Mouse (Mus musculus) cerebellum, postnatal 25 days (tissue): Measurements from ENCODE around the gene Ehd1.

Experiments
- DNase-seq, 2 experiments: peaks; one replicate each; pipeline ENCODE4 v3.0.0; 2021; ENCODE audit warnings: mixed read lengths in 2 of 2

Ehd1 gene

DNA sequence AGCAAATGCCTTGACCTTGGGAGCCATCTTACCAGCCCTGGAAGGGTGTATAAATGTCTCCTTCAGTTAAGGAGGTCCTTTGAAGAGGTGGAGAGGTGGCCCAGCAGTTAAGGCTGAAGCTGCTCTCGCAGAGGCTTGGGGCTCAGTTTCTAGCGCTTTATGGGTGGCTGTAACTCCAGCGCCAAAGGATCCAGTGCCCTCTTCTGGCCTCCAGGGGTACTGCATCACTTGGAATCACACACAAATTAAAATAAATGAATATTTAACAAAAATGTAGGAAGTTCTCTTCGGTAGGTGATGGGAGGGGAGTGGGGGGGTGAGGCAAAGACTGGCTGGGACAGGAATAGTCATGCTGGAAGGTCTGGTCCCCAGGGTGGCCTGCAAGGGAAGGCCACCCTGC lies 15.6 kb upstream of the Ehd1 start:
- DNase-seq = peak in 1 of 2 experiments; percentile 15

DNA sequence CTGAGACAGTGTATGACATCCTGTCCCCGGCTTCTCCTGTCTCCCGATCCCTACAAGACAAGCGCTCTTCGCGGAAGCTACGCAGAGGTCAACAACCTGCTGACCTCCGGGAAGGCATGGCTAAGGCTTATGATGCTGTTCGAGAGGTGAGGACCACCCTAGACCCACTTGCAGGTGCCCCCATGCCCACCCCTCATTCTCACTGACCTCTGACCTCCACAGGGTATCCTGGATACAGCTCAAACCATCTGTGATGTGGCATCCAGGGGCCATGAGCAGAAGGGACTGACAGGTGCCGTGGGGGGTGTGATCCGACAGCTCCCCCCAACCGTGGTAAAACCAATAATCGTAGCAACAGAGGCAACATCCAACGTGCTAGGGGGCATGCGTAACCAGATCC lies 15.1 kb upstream of the Ehd1 start:
- no peak for DNase-seq

DNA sequence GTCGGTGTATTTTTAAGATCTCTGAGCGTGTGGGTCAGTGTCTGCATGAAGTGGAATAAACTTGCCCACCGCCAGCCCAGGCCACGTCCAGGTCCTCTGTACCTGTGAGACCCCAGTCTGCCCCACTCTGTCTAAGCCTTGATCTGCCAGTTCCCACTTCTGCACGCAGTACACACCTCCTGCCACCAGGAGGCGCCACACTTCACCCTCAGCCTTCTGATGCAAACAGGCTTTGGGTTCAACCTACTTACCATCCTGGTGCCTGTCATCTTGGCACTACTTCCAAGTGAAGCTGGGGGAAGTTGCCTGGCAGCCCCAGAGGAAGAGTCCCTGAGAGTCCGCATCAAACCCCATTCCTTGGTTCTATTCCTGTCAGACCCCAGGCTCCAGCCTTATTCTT lies 14.3 kb upstream of the Ehd1 start:
- peak; percentile 89 to 90 for DNase-seq

DNA sequence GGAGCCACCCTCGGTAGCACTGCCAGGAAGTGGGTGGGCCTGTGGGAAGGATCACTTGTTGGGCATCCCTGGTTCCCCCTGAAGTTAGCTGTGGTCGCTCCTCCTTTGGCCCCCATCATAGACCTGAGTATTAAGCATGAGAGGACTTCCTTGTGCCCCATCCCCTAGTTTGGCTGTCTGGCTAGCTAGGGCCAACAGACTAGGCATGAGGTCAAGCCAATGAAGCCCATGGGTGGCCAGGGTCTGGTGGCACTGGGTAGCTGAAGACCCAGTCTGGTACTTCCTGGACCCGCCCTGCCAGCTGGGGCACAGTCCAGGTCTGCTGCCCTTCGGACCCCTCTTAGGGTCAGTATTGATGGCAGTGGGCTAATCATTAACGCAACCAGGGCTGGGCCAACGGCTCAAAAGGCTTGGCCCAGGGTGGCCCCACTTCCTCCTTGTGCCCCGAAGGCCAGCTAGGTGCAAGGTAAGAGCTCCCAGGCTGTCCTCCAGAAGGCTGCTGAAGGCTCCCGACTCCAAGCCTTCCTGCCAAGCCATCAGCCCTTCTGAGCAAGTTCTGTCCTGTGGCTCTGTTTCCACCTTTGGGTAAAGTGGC lies 13.6 kb upstream of the Ehd1 start:
- peak in 1 of 2 experiments; percentile 37 for DNase-seq

DNA sequence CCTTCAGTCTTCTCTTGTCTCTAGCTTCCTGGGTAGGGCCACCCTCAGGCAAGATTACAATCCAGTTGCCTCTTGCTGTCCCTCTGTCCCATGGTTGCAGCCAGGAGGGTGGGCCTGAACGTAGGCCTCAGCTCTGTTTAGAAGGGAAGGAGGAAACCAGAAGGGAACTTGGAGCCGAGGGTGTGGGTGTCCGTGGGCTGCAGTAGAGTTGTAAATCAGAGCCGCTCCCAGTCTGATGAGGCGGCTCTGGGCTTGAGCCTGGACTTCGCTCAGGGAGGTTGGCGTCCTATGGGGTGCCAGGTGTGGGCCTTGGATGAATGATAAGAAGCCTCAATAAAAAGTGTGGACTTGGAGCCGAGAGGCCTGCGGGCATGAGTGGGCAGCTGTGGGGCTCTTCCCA lies 12.3 kb upstream of the Ehd1 start:
- DNase-seq = peak in 1 of 2 experiments; percentile 45

DNA sequence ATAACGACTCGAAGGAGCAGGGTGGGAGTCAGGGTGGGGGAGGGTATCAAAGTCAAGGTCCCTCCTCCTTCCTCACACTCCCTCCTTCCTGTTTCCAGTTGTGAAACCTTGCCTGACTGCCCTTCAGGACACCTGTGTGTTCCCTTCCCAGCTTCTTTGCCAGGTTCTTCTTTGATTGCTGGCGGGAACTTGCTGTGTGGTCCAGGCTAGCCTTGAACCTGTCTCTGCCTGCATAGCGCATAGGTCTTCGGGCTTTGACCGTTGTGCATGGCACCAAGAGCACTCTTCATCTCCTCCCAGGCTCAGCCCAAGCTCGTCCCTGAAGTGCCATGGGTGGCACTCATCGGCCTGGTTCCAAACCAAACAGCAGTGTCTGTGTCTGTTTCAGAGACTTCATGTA lies 11.6 kb upstream of the Ehd1 start:
- DNase-seq = no peak

DNA sequence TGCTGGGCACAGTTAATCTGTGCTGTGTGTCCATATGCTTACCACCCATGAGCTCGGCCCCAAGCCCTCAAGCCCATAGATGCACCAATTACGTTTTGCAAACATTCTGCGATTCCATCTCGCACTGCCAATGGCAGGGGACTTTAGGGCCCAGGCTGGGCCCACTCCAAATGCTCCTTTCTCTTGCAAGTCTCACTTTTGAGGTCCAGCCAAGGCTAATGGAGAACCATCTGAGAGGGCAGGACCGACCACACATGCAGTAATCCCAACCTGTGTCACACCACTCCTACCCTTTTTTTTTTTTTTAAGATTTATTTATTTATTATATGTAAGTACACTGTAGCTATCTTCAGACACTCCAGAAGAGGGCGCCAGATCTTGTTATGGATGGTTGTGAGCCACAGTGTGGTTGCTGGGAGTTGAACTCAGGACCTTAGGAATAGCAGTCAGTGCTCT lies 10.8 kb upstream of the Ehd1 start:
- peak; percentile 53 to 60 for DNase-seq

DNA sequence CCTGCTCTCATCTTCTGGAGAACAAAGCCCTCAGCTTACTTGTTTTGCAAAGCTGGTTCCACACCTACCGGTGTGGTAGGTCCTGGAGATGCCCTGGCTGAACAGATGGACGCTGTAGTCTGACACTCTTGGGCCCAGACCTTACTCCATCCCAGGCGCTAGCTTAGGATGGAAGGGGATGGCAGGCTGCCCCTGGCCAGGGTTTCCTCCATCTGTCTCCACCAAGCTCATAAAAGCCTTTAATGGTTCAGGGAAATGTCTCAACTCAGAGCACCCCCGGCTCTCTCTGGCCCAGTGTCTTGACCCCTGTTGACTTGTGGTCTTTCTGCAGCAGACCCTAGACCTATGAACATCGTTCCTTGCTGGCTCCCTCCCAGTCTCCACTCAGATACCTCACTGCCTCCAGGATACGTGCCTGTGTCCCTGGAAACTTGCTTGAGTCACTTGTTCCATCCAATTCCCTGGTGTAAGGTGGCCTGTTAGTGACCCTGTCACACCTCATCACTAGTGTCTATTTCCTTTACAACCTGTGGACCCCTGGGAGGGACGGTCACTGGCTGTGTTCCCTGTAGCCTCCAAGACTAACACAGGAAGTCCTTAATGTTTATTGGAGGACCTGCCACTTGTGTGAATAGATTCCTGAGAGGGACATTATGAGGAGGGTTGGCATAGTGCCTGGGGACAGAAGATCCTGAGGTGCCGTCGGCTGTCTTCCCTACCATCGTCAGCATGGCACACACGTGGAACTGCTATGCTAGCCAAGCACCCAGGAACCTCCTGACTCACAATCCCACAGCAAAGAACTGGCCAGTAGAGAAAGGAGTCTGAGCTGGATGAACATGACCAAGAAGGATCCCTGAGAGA lies 9.0 kb upstream of the Ehd1 start:
- DNase-seq = peak; percentile 95 to 96

DNA sequence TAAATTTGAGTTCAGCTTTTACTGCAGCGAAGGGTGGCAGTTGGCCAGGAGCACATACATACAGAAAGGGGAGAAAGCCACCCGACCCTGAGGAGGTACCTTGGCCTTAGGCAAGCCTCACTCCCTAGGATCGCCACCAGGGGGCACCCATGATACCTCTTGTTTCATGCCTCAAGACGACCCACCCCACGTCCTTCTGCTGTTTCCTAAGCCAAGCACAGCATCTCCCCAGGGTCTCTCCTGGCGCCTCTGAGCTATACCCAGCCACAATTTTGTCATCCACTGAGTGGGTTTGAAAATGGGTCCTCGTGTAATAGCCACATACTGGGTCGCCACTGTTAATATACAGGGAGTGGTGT lies 8.4 kb upstream of the Ehd1 start:
- DNase-seq = peak in 1 of 2 experiments; percentile 91

DNA sequence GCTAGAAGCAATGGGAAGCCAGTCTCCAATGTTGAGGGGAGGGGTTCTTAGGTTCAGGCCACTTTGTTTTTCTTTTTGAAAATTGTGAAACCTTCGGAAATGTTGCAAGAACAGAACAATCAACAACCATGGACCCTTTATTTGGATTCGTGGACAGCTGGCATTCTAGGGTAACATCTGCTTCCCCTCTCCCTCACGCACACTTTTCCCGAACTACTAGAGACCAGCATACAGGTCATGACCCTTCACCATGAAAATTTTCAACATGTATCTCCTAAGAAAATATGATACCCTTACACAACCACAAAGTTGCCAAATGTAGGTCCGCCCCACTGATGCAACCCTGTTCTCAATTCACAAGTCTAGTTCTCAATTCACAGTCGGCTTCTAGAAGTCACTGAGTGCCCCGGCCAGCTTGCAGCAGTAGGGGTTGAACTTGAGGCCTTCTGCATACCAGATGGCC lies 7.8 kb upstream of the Ehd1 start:
- no peak for DNase-seq

DNA sequence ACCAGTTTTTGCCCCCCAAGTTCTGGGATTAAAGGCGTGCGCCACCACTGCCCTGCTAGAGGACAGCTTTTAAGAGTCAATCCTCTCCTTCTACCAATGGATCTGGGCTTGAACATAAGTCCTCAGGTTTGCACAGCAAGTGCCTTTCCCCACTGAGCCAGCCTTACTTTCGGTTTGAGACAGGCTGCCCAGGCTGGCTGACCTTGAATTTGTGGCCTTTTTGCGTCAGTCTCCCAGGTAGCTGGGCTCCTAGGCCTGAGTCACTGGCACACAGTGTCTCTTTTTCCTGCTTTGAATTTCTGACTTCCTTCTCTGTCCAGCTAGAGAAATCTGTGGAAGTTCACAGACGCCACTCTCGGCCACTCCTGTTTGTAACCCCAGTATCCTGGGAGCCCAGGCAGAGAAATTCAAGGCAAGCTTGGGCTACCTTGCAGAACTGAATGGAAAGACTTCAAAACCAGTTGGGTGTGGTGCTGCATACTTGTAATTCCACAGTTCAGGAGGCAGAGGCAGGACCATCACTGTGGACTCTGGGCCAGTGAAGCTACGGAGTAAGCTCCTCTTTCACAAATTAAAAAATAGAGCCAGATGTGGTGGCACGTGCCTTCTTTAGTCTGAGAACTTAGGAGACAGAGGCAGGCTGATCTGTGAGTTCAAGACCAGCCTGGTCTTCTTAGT lies 6.6 kb upstream of the Ehd1 start:
- no peak for DNase-seq

DNA sequence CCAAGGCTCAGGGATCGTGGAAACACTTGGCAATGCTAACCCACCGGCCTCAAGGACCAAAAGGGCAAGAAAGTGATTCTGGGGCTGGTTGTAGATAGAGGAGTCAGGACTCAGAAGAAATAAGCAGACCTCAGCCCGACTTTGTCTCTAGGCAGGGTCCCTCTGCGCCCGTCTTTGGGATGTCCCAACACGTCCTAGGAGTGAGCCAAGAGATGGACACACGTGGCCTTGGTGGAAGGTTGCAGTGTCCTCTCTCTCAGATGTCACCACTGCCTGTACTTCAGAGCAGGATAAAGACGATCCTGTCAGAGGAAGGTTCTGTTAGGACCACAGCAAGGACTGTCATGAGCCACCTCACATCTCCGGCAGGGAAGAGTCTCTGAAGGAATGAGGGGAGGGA lies 5.9 kb upstream of the Ehd1 start:
- DNase-seq = no peak

DNA sequence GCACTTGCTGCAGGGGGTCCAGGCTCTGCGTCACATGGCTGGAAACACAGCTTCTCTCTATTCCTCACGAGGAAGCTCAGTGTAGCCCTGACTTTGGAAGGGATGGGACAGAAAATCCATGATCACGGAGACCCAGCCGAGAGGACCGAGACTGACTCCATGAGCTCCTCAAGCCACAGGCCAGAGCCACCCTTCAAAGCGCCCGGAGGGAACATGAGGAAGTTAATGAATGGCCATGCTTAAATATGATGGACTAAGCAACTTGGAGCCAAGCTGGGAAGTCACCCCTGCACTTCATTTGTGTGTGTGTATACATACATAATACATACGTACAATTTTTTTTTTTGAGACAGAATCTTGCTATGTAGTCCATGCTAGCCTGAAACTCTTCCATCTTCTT lies 5.3 kb upstream of the Ehd1 start:
- no peak for DNase-seq

DNA sequence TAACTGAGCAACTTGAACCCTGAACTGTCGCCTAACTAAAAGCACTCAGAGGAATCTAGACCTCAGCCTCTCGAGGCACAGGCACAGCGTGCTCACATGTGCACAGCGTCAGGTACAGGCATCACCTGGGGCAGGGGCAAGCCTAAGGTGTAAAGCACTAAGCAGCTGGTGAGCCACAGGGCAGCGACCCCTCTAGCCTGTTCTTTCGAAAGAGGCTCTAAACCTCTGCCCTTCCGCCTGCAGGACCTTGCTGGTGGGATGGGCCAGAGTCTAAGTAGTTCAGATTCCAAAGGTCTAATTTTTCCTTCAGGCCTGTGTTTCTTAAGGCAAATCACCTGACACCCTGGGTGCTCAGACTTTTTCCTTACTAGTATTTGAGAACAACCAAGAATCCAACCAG lies 4.5 kb upstream of the Ehd1 start:
- no peak for DNase-seq

DNA sequence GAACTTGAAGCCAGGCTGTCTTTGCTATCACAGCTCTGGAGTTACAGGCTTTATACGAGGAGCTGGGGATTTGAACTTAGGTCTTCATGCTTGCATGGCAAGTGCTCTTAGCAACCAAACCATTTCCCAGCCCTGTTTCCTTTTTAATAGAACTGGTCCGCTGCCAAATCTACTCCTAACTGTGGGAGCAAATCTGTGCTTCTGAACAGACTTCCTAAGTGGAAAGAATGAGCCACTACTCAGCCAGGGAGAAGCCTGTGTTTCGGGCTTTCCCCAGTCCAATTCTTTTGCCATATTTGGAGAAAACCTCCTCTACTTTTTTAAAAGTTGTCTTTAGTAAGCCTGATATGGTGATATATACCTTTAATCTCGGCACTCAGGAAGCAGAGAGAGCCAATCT lies 3.8 kb upstream of the Ehd1 start:
- DNase-seq = no peak

DNA sequence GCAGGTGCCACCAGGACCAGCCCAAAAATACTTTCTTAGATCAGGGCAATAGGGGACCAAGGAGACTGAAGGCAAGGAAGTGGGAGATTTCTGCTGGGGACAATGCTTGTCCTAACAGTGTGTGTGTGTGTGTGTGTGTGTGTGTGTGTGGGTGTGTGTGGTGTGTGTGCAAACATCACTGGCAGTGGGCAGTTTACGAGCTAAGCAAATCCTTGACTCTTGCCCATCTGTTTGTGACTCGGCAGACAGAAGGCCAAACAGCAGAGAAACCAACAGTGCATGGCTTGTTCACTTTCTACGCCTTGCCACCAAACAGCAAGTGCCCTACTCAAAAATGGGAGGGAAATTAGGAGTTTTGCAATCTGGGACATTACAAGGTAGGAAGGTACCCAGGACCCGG lies 2.9 kb upstream of the Ehd1 start:
- DNase-seq = peak; percentile 42 to 45

DNA sequence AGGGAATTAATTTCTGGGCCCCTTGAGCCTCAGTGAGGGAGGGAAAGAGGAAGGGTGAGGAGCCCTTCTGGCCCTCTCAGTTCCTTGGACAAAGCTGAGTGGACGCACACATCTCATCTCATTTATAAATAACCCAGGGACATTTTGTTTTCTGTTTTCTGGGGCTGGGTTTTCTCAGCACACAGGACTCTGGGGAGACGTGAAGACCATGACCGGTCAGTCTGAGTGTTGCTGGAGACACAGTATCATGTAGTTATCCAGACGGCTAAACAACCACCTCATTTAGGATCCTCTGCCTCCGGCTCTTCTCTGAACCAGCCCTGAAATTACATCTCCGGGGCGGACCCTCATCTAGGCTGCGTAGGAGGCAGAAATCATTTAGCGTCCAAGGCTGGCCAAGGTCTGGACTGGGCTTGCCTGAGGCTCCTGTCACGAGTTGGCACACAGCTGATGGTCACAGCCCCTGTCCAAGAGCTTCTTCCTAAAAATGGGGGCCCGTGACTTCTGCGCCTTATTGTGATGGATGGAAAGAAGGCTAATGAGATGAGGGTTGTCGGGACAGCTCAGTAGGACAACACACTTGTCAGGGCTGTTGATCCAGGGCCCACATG lies 2.4 kb upstream of the Ehd1 start:
- DNase-seq = peak; percentile 66 to 69

DNA sequence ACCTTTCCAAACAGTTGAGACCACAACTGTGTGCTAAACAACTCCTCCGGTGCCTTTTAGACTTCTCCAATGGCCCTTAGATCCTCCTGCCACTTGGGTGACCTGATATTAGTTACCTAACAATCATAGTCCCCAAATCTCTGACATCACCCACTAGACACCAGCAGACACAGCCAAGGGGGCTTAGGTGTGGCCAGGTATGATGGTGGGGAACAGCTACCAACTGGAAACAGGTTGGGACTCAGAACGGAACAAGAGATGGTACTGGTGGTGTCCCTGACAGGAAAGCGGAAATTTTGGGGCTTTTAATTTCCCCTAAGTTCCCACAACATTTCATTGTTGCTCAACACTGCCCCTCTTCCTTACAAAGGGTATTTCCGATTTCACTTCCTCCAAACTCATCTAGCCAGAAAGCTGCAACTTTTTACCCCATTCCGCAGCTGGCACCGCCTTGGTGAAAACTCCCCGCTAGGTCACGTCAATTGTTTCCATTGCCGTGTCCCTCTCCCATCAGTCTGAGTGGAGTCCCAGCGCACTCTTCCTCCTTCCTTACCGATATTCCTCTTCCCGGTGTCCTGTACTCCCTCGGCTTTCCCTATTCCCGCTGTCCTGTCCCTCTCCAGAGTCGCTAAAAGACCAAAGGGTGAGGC lies 660 bp upstream of the Ehd1 start:
- no peak for DNase-seq

DNA sequence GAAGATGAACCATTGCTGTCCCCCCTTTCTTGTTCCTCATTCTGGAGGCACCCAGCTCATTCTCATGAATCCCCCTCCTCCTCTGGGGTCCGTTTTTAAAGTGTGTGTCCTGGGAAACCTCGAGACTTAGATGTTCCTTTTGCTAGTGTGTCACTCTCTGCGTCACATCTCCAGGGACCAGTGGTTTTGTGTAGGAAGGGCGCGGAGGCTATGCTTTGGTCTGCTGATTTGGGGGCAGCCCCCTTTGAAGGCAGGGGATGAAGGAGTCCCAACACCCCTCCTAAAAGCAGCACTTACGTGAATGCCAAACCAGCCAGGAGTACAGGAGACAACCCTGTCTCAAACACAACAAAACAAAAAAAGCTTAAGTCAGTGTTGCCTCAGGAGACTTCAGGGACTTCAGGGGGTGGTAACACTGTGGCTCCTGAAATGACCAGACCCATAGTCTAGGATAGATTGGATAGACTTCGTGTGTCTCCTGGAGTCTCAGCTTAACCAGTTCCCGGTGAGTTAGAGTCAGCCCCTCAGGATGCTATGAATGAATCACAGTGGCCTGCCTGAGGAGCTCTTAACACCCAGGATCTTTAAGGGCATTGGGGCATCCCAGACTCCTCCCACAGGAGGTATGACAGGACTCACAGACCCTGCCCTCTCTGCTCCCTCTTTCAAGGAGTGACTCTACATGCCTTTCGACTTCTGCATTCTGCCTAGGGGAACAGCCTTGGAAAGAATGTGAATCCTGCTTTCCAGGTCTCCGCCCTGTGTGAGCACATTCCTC lies 1.3 kb downstream of the Ehd1 start:
- DNase-seq = peak; percentile 64 to 68

DNA sequence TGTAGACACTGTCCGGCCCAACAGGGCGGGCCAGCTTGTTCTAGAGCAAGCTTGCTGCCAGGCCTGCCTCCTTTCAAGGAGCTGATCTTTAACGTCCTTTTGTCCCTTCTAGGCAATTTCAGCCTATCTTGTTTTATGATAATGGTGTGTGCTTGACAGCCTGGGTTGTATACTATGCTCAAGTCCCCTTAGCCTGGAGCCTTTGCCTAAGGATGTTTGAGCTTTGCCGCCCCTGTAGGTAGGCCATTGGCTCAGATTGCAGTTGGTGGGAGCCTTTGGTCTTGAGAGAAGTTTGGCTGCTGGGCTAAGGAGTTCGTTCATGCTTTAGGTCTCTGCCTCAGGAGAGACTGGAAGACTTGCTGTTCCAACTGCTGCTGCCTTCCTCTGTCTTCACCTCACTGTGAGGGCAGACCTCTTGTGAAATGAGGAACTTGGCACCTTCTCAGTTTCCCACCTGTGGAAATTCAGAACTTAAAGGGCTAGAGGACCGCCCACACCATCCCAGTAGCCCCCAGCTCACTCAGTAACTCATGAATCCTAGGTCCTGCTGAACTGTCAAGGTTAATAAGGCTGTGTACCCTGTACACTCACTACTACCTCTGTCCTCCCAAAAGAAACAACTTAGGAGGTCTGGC lies 2.0 kb downstream of the Ehd1 start:
- no peak for DNase-seq

DNA sequence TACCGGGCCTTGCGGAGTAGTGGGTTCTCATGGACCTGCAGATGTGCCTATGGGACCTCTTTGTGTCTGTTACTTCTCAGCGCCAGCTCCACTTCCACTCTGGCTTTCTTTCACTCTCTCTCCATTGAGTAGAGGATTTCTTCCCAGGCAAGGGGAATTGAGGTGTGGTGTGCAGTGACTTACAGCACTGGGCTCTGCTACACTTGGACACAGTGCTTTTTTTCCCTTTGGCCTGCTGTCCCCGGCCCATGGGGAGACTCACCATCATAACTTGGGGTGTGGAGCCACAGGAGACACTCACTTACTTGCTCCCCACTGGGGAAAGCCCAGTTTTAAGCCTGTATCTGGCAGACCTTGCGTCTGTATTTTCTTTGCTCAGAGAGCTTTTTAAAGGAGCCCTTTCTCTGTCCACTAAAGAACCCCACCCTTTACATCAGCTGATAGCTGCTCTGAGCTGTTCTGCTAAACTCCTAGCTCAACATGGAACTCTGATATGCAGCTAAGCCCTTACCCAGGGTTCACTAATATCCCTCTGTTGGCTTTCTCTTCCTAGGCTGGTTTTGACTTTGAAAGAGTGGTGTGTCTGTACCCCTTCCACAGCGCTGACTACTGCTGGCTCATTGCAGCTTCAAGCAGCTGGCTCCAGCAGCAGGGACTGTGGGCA lies 3.1 kb downstream of the Ehd1 start:
- no peak for DNase-seq
